8 mouse cellular contexts compared by ENCODE assay signal in genomic region chr10:71479700-71480325, GRCm38 (mm10).
DNase-seq lines count a peak whose midpoint lies in the region; ATAC-seq lines count a peak whose summit lies in the region.

No protein-coding gene starts in this region.

- H3K36me3 ChIP-seq in heart, embryonic 12.5 days, result no peaks in the 10 kb centered on the region
- H3K36me3 ChIP-seq in embryonic facial prominence, embryonic 14.5 days (ENCODE audit: control insufficient read depth, insufficient read depth, low read length), result no peaks in the 10 kb centered on the region

- 12% methylated on average over 8 of the region's 8 CpGs for WGBS in heart, embryonic 12.5 days
- 4% methylated on average over 8 of the region's 8 CpGs for WGBS in embryonic facial prominence, embryonic 14.5 days

- no peak overlapping the region for H3K9ac ChIP-seq in heart, embryonic 12.5 days
- no peak overlapping the region for H3K9ac ChIP-seq in embryonic facial prominence, embryonic 14.5 days (ENCODE audit: low read depth, low read length)

- no peaks in the 10 kb centered on the region for H3K27me3 ChIP-seq in heart, embryonic 12.5 days (replicated peaks)
- no peaks in the 10 kb centered on the region for H3K27me3 ChIP-seq in embryonic facial prominence, embryonic 14.5 days (replicated peaks; ENCODE audit: control insufficient read depth, insufficient read depth, low read length)

- H3K4me1 ChIP-seq in heart, embryonic 12.5 days (replicated peaks), result 0 out of 2 replicates have a peak, but pooled peaks cover 3% of the 10 kb centered on the region
- no peaks in the 10 kb centered on the region for H3K4me1 ChIP-seq in embryonic facial prominence, embryonic 14.5 days (ENCODE audit: control insufficient read depth, insufficient read depth, low read length)

- H3K4me2 ChIP-seq in heart, embryonic 12.5 days, result no peak overlapping the region
- H3K4me2 ChIP-seq in embryonic facial prominence, embryonic 14.5 days (ENCODE audit: low read depth, low read length), result no peak overlapping the region

- DNase-seq in heart, adult 11 months, result peak; percentile 84
- DNase-seq in adrenal gland, postnatal 36 days, result peak; percentile 72 to 78
- DNase-seq in embryonic facial prominence, embryonic 14.5 days (ENCODE audit: low spot score), result peak; percentile 77
- DNase-seq in heart, postnatal 4 days, result peak; percentile 80
- DNase-seq in layer of hippocampus, adult 9-11 months, result peak; percentile 35
- peak; percentile 72 for DNase-seq in lung, postnatal 36 days
- peak; percentile 23 to 70 for DNase-seq in spleen, postnatal 4 days (ENCODE audit: low spot score in 2 of 2)

- no peak overlapping the region for H3K4me3 ChIP-seq in heart, embryonic 12.5 days
- no peak overlapping the region for H3K4me3 ChIP-seq in embryonic facial prominence, embryonic 14.5 days (ENCODE audit: low read depth, low read length)

- H3K9me3 ChIP-seq in heart, embryonic 12.5 days (replicated peaks), result no peaks in the 10 kb centered on the region
- no peaks in the 10 kb centered on the region for H3K9me3 ChIP-seq in embryonic facial prominence, embryonic 14.5 days (ENCODE audit: control insufficient read depth, low read length)

- ATAC-seq in heart, embryonic 12.5 days (ENCODE audit: insufficient number of reproducible peaks, low FRiP score), result no peak
- peak; percentile 55; the same call in 1 of the 2 replicates for ATAC-seq in embryonic facial prominence, embryonic 14.5 days (ENCODE audit: low read depth)

- no peak overlapping the region for H3K27ac ChIP-seq in heart, embryonic 12.5 days (ENCODE audit: poor library complexity, severe bottlenecking)
- no peak overlapping the region for H3K27ac ChIP-seq in embryonic facial prominence, embryonic 14.5 days (replicated peaks; ENCODE audit: low read depth, low read length)
